Mouse (Mus musculus) NIH3T3 (cell line): ENCODE data around the gene Sly.
"Not testable (repeated sequence)": the region's sequence is repeated elsewhere in the genome, so short reads cannot be mapped to it uniquely, and the experiment has no call there.

ENCODE experiments used
- DNase-seq: peaks from one replicate; pipeline ENCODE4 v3.0.0-alpha.2; 2012; ENCODE audit warnings: low read depth

Gene Sly

DNA sequence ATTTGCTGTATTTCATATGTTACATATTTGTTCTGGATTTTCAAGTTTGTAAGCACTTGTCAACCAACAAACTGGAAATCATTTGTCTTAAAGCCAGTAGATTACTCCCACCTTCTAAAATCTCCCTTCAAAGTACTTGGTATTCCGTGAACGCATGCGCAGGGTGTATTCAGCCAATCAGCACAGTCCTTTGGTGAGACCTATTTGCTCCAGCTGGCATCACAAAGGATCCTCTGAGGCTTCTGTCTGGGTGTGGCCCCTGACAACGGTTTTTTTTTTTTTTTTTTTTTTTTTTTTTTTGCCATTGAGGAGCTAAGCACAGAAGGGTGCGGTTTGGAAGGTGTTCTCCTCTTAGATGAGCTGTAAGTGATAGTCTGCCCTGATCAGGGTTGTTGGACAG, at the start of gene Sly:
TSS of gene Sly (plus strand) at position 301 of the 400 bp plus-strand sequence.
- not testable (repeated sequence) for DNase-seq
